Mouse (Mus musculus) retina, embryonic 14.5 days (tissue): ENCODE measurements at regions not wholly inside any gene's neighbourhood (a gene's known extent, or its start where the extent isn't known, plus 50 kb on each side); places are given as distances from the start of the nearest gene placed in this dataset.

ENCODE experiments used
- DNase-seq: peaks from one replicate; pipeline ENCODE4 v3.0.0-alpha.2; 2015; ENCODE audit warnings: low spot score

GRCm38 (mm10) chr16:25087741-25088648 lies 198.6 kb upstream of the Tprg start:
- DNase-seq: no peak

- no peak for DNase-seq
These were observed 198.0 kb upstream of the Tprg start for GRCm38 (mm10) chr16:25088649-25089019.

- no peak for DNase-seq
These were observed 182.5 kb upstream of the Tprg start for GRCm38 (mm10) chr16:25104165-25104564.

GRCm38 (mm10) chr16:25104603-25105002 lies 182.0 kb upstream of the Tprg start:
- DNase-seq: peak; percentile 67

- DNase-seq: no peak
These were observed 146.5 kb upstream of the Tprg start for GRCm38 (mm10) chr16:25140164-25140563.

- DNase-seq: no peak
These were observed 139.1 kb upstream of the Tprg start for GRCm38 (mm10) chr16:25147486-25147885.

GRCm38 (mm10) chr16:25149186-25149585 lies 137.4 kb upstream of the Tprg start:
- DNase-seq: no peak

GRCm38 (mm10) chr16:25176870-25177269 lies 109.7 kb upstream of the Tprg start:
- DNase-seq: no peak

- no peak for DNase-seq
These were observed 108.6 kb upstream of the Tprg start for GRCm38 (mm10) chr16:25178055-25178454.

- no peak for DNase-seq
These were observed 104.7 kb upstream of the Tprg start for GRCm38 (mm10) chr16:25181939-25182338.

GRCm38 (mm10) chr16:25197079-25197478 lies 89.5 kb upstream of the Tprg start:
- DNase-seq: no peak

GRCm38 (mm10) chr16:25198844-25199243 lies 87.8 kb upstream of the Tprg start:
- DNase-seq: no peak

GRCm38 (mm10) chr16:25199984-25200383 lies 86.6 kb upstream of the Tprg start:
- no peak for DNase-seq

GRCm38 (mm10) chr16:25201094-25201770 lies 85.4 kb upstream of the Tprg start:
- DNase-seq: no peak

- no peak for DNase-seq
These were observed 73.4 kb upstream of the Tprg start for GRCm38 (mm10) chr16:25213250-25213649.

- DNase-seq: no peak
These were observed 66.1 kb upstream of the Tprg start for GRCm38 (mm10) chr16:25220552-25220951.

GRCm38 (mm10) chr16:25224801-25225200 lies 61.8 kb upstream of the Tprg start:
- no peak for DNase-seq
